9 mouse cellular contexts compared by ENCODE assay signal in genomic region chr6:15789523-15790500, GRCm38 (mm10).
DNase-seq lines count a peak whose midpoint lies in the region; ATAC-seq and TF ChIP-seq lines count a peak whose summit lies in the region.
"Had no signal": no experiment of that assay in that cellular context is flagged by ENCODE, and none has a peak within 500 bp of the region (broad histone marks: within the 10 kb centered on the region; RNA-seq: fewer than 3 reads in every experiment).

No protein-coding gene starts in this region.

- no peak overlapping the region for H3K4me3 ChIP-seq in brown adipose tissue, adult 24 weeks (ENCODE audit: insufficient read depth, low read depth, low read length)
- H3K4me3 ChIP-seq in forebrain, embryonic 16.5 days (replicated peaks; ENCODE audit: low read length): no peak overlapping the region
- no peak overlapping the region for H3K4me3 ChIP-seq in layer of hippocampus, adult 2 months
- H3K4me3 ChIP-seq in lung, embryonic 16.5 days (ENCODE audit: low read length): no peak overlapping the region
- H3K4me3 ChIP-seq: erythroblast, embryonic 14.5 days had no signal

- no peaks in the 10 kb centered on the region for H3K27me3 ChIP-seq in forebrain, embryonic 16.5 days (replicated peaks; ENCODE audit: control insufficient read depth, insufficient read depth, low read length)
- no peaks in the 10 kb centered on the region for H3K27me3 ChIP-seq in lung, embryonic 16.5 days (ENCODE audit: control insufficient read depth, insufficient read depth, low read depth, low read length)

- peak; percentile 74 for ATAC-seq in forebrain, embryonic 16.5 days
- ATAC-seq in lung, embryonic 16.5 days (ENCODE audit: low read depth): peak; percentile 86

- H3K4me2 ChIP-seq in forebrain, embryonic 16.5 days (ENCODE audit: low read length): peak overlapping the region; percentile 29; the same call in 1 of the 2 replicates
- no peak overlapping the region for H3K4me2 ChIP-seq in lung, embryonic 16.5 days (ENCODE audit: low read depth, low read length)

- 17% methylated on average over 16 of the region's 16 CpGs for WGBS in forebrain, embryonic 16.5 days
- 32% methylated on average over 16 of the region's 16 CpGs for WGBS in lung, embryonic 16.5 days

- H3K9me3 ChIP-seq in forebrain, embryonic 16.5 days (ENCODE audit: control insufficient read depth, low read length): no peaks in the 10 kb centered on the region
- no peaks in the 10 kb centered on the region for H3K9me3 ChIP-seq in lung, embryonic 16.5 days (ENCODE audit: control insufficient read depth, low read length)

- TF ChIP-seq CTCF in layer of hippocampus, adult 2 months (conservative IDR thresholded peaks at IDR 0.05): peak; percentile 83

- peaks cover 23% of the 10 kb centered on the region for H3K4me1 ChIP-seq in brown adipose tissue, adult 24 weeks (ENCODE audit: control insufficient read depth, insufficient read depth, insufficient read length, low read length)
- peaks cover 7% of the 10 kb centered on the region for H3K4me1 ChIP-seq in forebrain, embryonic 16.5 days (replicated peaks; ENCODE audit: control insufficient read depth, insufficient read depth, low read length)
- peaks cover 14% of the 10 kb centered on the region; the same call in 1 of the 2 replicates for H3K4me1 ChIP-seq in lung, embryonic 16.5 days (replicated peaks; ENCODE audit: control insufficient read depth, insufficient read depth, low read length)

- peak overlapping the region; percentile 43; the same call in 1 of the 2 replicates for H3K27ac ChIP-seq in brown adipose tissue, adult 24 weeks (replicated peaks; ENCODE audit: low read depth, low read length)
- H3K27ac ChIP-seq in forebrain, embryonic 16.5 days (ENCODE audit: low read length): no peak overlapping the region; the same call in 1 of the 2 replicates
- H3K27ac ChIP-seq in layer of hippocampus, adult 2 months: no peak overlapping the region
- peak overlapping the region; percentile 24; the same call in 1 of the 2 replicates for H3K27ac ChIP-seq in lung, embryonic 16.5 days (ENCODE audit: low read length)

- H3K36me3 ChIP-seq in forebrain, embryonic 16.5 days (ENCODE audit: control insufficient read depth, insufficient read depth): no peaks in the 10 kb centered on the region
- H3K36me3 ChIP-seq in lung, embryonic 16.5 days (ENCODE audit: control insufficient read depth, insufficient read depth, low read length): no peaks in the 10 kb centered on the region; the same call in 1 of the 2 replicates

- DNase-seq in CD8-positive naive resting alpha-beta T cell, adult 2 months (ENCODE audit: low read depth in 2 of 2, low spot score in 2 of 2): peak; percentile 41 to 50
- peak; percentile 86 for DNase-seq in heart, postnatal 4 days
- peak; percentile 13 to 55 for DNase-seq in layer of hippocampus, adult 2 months (ENCODE audit: low spot score in 2 of 2)
- DNase-seq in ovary, postnatal 10 days (ENCODE audit: low spot score): peak; percentile 15
- peak; percentile 87 for DNase-seq in thymus, postnatal 14 days

- H3K9ac ChIP-seq in forebrain, embryonic 16.5 days (replicated peaks; ENCODE audit: low read depth, low read length): no peak overlapping the region; the same call in 1 of the 2 replicates
- no peak overlapping the region for H3K9ac ChIP-seq in lung, embryonic 16.5 days (ENCODE audit: low read length)

Comparison
In these comparisons a context has a peak if more than half of its experiments do, and no peak if none do; other contexts are left out.
1. DNase-seq: peak in every context shown above with its lines; median percentile 87 in thymus, postnatal 14 days; 86 in heart, postnatal 4 days; 46 in CD8-positive naive resting alpha-beta T cell, adult 2 months; 34 in layer of hippocampus, adult 2 months; 15 in ovary, postnatal 10 days.
2. H3K27ac ChIP-seq: peak in brown adipose tissue, adult 24 weeks (single experiment) and lung, embryonic 16.5 days (single experiment); none in forebrain, embryonic 16.5 days (single experiment) and layer of hippocampus, adult 2 months (single experiment).